Mouse (Mus musculus): ENCODE data around the gene Dnttip1. TPM values are rescaled to one million over a fixed set of nuclear protein-coding genes. Genes with fewer than 3 reads are reported as not detected.
"Not testable (repeated sequence)": the region's sequence is repeated elsewhere in the genome, so short reads cannot be mapped to it uniquely, and the experiment has no call there.

Gene Dnttip1
- 10 to 100 TPM; 34.0 to 35.2 TPM for total RNA-seq (2021)
- long read RNA-seq, experiment 1, transcript Dnttip1-201 (13 exons, 1,664 nt) = major isoform, 44 of 49 reads
- long read RNA-seq, experiment 1, partial matches to known transcripts = 0 of 49 reads
- long read RNA-seq, experiment 1, other reads (novel, unspliced or antisense) = 5 of 49 reads
- long read RNA-seq, experiment 2, transcript Dnttip1-201 (13 exons, 1,664 nt) = major isoform, 101 of 134 reads
- long read RNA-seq, experiment 2, partial matches to known transcripts = 12 of 134 reads
- long read RNA-seq, experiment 2, other reads (novel, unspliced or antisense) = 21 of 134 reads

- DNase-seq (ENCODE audit: low spot score in 2 of 2) = peak; percentile 95
These were observed at the start of gene Dnttip1, which contains the start of gene Wfdc3 for GRCm38 (mm10) chr2:164745843-164746479. TSS of gene Dnttip1 (plus strand) at chr2:164745983. TSS of gene Wfdc3 (minus strand) at chr2:164745931.

DNA sequence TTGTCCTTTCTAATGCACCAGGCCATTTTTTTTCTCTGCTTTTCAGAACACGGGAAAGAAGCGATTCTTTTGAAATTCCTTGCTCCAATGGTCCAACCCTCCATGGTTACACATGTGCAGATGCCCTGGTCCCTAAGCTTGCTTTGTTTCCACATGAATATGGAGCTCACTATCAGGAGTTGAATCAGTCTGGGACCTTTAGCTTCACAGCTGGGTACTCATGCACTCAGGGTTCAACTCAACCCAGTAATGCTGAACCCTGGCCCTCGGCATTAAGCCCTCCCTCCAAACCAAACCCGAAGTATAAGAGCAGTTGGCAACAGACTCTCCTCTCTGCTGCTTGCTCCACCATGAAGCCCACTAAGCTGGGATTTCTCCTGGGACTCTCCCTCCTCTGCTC, 47.6 kb upstream of the Dnttip1 start, which contains the start of gene Spint4:
Gene Spint4, plus strand, starts transcription at position 301 of the 400 bp plus-strand sequence.
- DNase-seq (ENCODE audit: low spot score in 2 of 2) = no peak

DNA sequence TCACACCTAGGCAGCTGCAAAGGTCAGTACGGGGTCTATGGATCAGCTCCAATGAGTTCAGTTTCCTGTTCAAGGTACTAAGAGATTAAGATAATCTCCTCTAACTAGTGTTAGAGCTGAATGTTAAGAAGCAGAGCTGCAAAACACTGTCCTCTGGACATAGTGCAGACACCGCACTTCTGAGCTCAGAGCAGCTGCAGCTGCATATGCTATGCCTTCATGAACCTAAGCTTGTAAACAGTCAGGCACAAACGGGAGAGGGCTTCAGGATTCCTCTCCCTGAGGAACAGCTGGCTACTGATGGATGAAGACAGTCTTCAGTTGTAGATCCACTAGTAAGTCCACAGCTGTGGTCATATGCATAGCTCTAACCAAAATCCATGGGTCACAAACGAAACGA, 44.8 kb upstream of the Dnttip1 start:
- DNase-seq (ENCODE audit: low spot score in 2 of 2) = no peak

DNA sequence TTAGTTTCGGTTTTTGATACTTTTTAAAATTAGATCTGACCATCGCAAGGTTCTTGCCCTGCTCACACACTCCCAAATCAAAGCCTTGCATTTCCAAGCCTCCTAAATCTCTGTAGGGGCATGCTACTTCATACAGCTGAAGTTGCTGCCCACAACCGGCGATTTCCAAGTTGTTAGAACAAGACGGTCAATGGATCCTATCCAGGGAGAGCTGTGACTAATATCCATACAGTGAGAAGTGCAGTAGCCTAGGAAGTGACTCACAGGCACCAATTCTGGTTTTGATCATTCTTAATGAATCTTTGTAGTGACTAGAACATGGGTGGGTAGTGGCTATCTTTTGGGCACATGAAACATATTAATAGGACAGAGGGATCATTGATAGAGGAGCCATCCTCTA, 44.0 kb upstream of the Dnttip1 start:
- no peak for DNase-seq (ENCODE audit: low spot score in 2 of 2)

GRCm38 (mm10) chr2:164704235-164704634, 41.5 kb upstream of the Dnttip1 start:
- no peak for DNase-seq (ENCODE audit: low spot score in 2 of 2)

DNA sequence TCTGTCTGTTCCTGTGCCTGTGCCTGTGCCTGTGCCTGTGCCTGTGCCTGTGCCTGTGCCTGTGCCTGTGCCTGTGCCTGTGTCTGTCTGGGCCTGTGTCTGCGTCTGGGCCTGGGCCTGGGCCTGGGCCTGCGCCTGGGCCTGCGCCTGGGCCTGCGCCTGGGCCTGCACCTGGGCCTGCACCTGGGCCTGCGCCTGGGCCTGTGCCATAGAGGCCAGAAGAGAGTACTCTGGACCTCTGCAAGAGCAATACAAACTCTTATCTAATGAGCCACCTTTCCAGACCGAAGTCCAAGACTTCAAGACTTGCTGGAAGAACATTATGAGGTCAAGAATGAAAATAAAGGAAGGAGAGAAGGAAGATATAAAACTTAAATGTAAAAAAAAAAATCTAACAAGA, 40.5 kb upstream of the Dnttip1 start:
- no peak for DNase-seq (ENCODE audit: low spot score in 2 of 2)

- no peak for DNase-seq (ENCODE audit: low spot score in 2 of 2)
These were observed 39.8 kb upstream of the Dnttip1 start for GRCm38 (mm10) chr2:164705991-164706390.

DNA sequence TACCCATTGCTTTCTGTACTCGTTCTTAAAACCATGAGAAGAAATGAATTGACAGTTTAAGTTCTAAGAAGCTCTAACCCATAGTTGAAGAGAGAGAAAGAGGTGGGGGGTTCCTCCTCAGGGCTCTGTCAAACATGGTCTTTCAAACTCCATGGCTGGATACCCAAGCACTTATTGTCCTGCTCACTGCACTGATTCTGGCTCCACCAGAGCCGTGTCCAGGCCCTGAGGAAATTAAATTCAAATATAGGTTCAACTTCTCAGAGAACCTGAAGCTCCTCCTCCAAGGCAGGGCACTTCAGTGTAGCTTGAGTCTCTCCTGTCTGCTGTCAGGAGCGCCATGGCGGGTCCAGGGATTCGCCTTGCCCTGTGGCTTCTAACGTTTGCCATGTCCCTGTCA, 30.8 kb upstream of the Dnttip1 start, which contains the start of gene Spint5:
Gene Spint5, plus strand, starts transcription at position 301 of the 400 bp plus-strand sequence.
- DNase-seq (ENCODE audit: low spot score in 2 of 2) = no peak

- DNase-seq (ENCODE audit: low spot score in 2 of 2) = not testable (repeated sequence)
These were observed 29.5 kb upstream of the Dnttip1 start for GRCm38 (mm10) chr2:164716194-164716786.

DNA sequence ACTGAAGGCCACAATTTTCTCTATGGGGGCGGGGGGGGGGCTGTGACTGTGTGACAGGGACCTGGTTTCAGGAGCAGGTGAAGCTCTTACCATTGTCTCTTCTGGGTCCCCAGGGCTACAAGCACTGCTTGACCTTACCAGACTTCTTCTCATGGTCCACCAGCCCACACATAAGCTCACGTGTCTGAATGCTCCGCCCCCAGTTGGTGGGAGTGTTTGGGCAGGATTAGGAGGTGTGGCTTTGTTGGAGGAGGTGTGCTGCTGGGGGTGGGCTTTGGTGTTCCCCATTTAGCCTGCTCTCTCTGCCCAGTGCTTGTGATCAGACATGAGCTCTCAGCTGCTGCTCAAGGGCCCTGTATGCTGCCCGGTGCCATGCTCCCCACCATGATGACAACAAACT, 22.5 kb upstream of the Dnttip1 start:
- no peak for DNase-seq (ENCODE audit: low spot score in 2 of 2)

- peak; percentile 57 to 65 for DNase-seq (ENCODE audit: low spot score in 2 of 2)
These were observed 19.7 kb upstream of the Dnttip1 start for GRCm38 (mm10) chr2:164725895-164726619.

- no peak for DNase-seq (ENCODE audit: low spot score in 2 of 2)
These were observed 14.1 kb upstream of the Dnttip1 start for GRCm38 (mm10) chr2:164731719-164732118.

DNA sequence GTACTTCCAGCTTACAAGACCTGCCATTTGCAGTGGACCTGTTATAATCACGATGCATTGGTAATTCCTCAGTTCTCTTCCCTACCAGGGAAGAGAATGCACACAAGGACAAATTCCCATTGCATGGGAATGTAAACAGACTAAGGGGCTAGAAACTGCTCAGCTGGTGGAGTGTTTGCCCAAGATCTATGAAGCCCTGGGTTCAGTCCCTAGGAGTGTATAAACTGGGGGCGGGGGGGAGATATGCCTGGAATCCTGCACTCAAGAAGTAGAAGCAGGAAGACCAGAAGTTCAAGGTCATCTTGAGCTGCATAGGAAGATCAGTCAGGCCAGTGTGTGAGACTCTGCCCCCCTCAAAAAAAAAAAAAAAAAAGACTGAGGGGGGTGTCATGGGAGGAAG, 12.5 kb upstream of the Dnttip1 start:
- DNase-seq (ENCODE audit: low spot score in 2 of 2) = no peak

DNA sequence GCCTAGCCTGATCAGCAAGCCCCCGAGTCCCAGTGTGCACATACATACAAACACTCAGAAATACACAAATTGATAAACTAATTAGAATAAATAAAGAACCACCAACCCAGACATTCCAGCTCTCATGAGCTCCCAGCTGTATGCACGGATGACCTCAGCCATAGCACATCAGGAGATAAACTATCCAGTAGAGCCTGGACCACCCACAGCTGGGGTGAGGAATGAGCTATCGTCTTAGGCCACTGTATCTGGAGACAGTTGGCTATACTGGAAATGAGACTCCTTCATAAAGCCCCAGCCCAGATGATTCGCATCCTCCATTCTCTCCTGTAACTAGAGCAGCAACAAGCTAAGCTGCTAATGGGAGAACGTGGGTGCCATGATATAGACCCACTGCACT, 10.9 kb upstream of the Dnttip1 start:
- DNase-seq (ENCODE audit: low spot score in 2 of 2) = no peak

DNA sequence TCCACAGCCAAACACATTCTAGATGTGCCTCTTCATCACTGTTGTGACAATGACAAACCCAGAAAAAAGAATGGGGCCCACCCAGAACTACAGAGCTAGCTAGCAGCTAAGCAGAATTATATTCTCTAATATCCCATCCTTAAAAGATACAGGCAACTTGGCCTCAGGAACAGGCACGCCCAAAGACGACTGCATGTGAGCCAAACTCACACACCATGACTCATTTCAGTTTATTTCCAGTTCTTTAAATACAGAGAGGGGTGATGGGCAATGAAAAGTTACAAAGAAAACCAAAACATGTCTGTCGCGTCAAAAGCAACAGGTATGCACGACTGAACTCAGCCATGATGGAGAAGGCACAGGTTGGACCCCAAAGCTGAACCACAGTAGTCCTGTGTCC, 10.3 kb upstream of the Dnttip1 start:
- no peak for DNase-seq (ENCODE audit: low spot score in 2 of 2)

DNA sequence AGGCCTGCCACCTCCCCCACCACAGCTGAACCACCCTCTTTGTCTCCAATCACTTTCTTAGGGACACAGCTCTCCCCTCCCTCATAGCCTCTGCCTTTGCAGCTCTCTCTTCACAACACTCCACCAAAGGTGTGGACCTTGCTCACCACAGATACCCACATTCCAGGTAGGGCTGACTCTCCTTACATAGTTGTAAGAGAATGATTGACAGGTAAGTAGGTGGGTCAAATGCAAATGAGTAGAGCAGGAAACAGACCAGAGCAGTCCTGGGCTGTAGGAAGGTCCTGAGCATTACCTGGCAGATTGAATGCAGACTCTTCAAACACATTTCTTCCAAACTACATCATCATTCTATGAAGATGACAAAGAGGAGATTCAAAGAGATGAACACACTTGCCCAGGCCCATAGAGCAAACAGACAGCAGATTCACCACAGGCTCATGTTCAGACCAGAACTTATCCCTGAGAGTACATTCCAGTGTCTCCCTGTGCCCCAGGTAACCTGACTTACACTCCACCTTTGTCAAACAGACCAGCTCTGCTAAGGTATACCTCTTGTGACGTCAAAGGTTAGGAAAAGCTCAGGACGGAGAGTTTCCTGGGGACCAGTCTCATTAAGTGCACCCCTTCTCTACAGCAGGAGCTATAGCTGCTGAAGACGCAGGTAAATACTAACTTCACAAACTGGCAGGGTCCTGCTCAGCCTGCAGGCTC, 8.2 kb upstream of the Dnttip1 start:
- DNase-seq (ENCODE audit: low spot score in 2 of 2) = no peak

GRCm38 (mm10) chr2:164739876-164740275, 5.9 kb upstream of the Dnttip1 start:
- no peak for DNase-seq (ENCODE audit: low spot score in 2 of 2)

GRCm38 (mm10) chr2:164744987-164745386, 796 bp upstream of the Dnttip1 start:
- DNase-seq (ENCODE audit: low spot score in 2 of 2) = no peak

DNA sequence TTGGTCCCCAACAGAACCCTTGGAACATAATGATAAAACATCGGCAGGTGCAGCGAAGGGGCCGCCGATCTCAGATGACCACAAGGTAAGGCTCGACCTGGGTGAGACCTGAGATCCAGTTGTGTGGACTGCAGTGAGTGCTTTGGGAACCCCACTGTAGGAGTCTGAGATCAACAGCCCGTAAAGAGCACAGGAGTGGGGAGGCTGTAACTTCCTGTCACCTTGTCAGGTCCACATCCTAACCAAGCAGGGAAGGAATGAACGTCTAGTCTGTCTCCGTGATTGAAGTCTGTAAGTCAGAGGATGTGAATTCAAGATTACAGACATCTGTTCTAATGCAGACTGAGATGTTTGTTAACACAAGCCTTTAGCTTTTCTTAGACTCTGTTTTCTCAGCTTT, 910 bp downstream of the Dnttip1 start:
- no peak for DNase-seq (ENCODE audit: low spot score in 2 of 2)

DNA sequence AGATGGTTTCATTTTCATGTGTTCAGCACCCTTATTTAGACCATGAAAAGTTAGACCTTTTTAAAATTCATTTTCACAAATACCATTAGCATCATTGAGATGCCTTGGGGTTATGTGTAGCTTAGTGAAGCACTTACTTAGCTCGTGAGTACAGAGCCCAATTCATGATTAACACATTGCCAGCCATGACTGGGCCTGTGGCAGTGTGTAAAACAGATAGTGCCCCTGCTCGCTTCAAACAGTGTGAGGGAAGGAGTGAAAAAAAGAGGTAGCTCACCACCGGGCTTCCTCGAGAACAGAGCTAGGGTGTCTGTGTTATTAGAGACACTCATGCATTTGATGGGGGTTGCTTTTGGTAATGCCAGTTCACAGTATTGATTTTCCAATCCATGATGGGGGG, 2.4 kb downstream of the Dnttip1 start:
- DNase-seq (ENCODE audit: low spot score in 2 of 2) = no peak

GRCm38 (mm10) chr2:164748991-164749390, 3.2 kb downstream of the Dnttip1 start:
- no peak for DNase-seq (ENCODE audit: low spot score in 2 of 2)

Measured in adrenal gland, adult 18-20 months (tissue).